Mouse (Mus musculus) hindbrain, embryonic 14.5 days (tissue): ENCODE data around the gene Olfr520. TPM values are rescaled to one million over a fixed set of nuclear protein-coding genes. Genes with fewer than 3 reads are reported as not detected.
A peak's percentile ranks its signal among the peaks of the same experiment; 100 is the strongest.
"Not testable (repeated sequence)": the region's sequence is repeated elsewhere in the genome, so short reads cannot be mapped to it uniquely, and the experiment has no call there.

Source experiments
- ATAC-seq: fragments of 200-750 bp; cut with Nextera tagmentation; 2 replicates; pipeline ENCODE4 v1.8.0; 2017; ENCODE audit warnings: moderate number of reproducible peaks, mild to moderate bottlenecking, moderate TSS enrichment, moderate library complexity; ENCODE audit not compliant: low FRiP score
- DNase-seq: peaks from one replicate; pipeline ENCODE4 v3.0.0-alpha.2; 2015; ENCODE audit warnings: low spot score
- H3K27ac ChIP-seq: fragments of 300-500 bp; sonication (generic); 2 replicates; pipeline ENCODE4 v1.5.1; 2014; ENCODE audit warnings: mild to moderate bottlenecking, moderate library complexity
- H3K27me3 ChIP-seq: fragments of 300-500 bp; sonication (generic); 2 replicates; pipeline ENCODE4 v1.6.1; 2014; ENCODE audit warnings: mild to moderate bottlenecking, low read length, mixed read lengths; ENCODE audit not compliant: control insufficient read depth, insufficient read depth
- H3K36me3 ChIP-seq: fragments of 300-500 bp; sonication (generic); replicated peaks from 2 replicates; pipeline ENCODE4 v1.6.1; 2014; ENCODE audit not compliant: control insufficient read depth, insufficient read depth
- H3K4me1 ChIP-seq: fragments of 300-500 bp; sonication (generic); replicated peaks from 2 replicates; pipeline ENCODE4 v1.6.1; 2014; ENCODE audit warnings: antibody characterized with exemption, low read length, mixed read lengths; ENCODE audit not compliant: control insufficient read depth, insufficient read depth
- H3K4me2 ChIP-seq: fragments of 300-500 bp; sonication (generic); replicated peaks from 2 replicates; pipeline ENCODE4 v1.6.1; 2014; ENCODE audit warnings: mild to moderate bottlenecking, moderate library complexity
- H3K4me3 ChIP-seq: fragments of 300-500 bp; sonication (generic); replicated peaks from 2 replicates; pipeline ENCODE4 v1.5.1; 2014; ENCODE audit warnings: mild to moderate bottlenecking, low read length
- H3K9ac ChIP-seq: fragments of 300-500 bp; sonication (generic); 2 replicates; pipeline ENCODE4 v1.6.1; 2014
- H3K9me3 ChIP-seq: fragments of 300-500 bp; sonication (generic); 2 replicates; pipeline ENCODE4 v1.6.1; 2016; ENCODE audit warnings: low read length; ENCODE audit not compliant: control insufficient read depth
- WGBS: fragments of 180-500 bp; shearing (Covaris S2); extraction: QIAGEN DNeasy Blood & Tissue Kit; methylation state at CpG from one replicate; pipeline ENCODE4 v1.1.7; 2014; 5-methylcytosine and 5-hydroxymethylcytosine counted together
- polyA plus RNA-seq: library from polyadenylated mRNA; unstranded; fragments of >200 nt; fragmentation: Nextera tagmentation; extraction: Ambion mirVana; gene quantifications from 2 replicates; pipeline ENCODE4 v1.2.1, GENCODE M21; 2014

The Olfr520 gene
- polyA plus RNA-seq: not detected in 2 replicates

DNA sequence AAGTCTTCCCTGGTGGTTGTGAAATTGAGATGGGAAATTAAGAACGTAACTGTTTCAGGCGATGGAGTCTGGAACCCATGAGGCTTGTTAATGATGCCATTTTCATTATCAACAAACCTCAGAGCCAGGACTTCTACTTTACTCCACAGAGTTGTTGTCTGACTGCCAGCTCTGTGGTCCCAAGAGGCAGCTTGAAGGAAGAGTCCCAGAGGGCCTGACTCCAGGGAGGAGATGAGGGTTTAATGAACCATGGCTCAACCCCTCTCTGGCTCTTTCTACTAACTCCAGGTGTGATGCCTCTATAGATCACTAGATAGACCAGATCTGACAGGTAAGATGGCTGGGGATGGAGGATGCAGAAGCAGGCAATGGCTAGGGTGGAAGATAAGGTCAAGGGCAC is at the start of gene Olfr520:
Olfr520 (plus strand) TSS at position 301 of the 400 bp plus-strand sequence.
- Histone ChIP-seq H3K27ac (no peak within 1 kb of the TSS), H3K9ac (no peak within 1 kb of the TSS), H3K4me3 (no peak within 1 kb of the TSS), H3K4me1 (no peaks in the 10 kb centered on the region), H3K27me3 (no peaks in the 10 kb centered on the region), H3K36me3 (no peaks in the 10 kb centered on the region), H3K9me3 (peaks cover 18% of the 10 kb centered on the region; the same call in 1 of the 2 replicates), H3K4me2 (no peak within 1 kb of the TSS)
- ATAC-seq (no peak), DNase-seq (no peak)
- 87% methylated on average over 2 of the region's 2 CpGs for WGBS

DNA sequence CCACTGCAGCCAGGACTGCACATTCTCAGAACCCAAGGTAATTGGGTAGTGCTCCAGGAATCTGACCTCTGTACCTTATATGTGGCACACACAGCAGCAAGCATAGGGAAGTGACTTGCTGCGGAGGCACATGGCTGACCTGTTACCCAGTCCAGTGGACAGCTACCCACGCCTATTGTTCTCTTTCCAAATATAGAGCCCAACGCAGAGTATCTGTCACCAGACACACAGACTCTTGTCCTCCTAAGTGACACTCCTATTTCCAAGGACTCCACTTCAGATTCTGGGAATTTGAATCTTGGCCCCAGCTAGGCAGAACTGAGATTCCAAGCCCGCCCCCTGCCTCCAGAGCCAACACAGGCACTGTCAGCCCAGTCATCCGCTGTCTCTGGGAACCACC is 49.3 kb upstream of the Olfr520 start:
- H3K27ac ChIP-seq: no peak overlapping the region
- 82% methylated on average over 5 of the region's 5 CpGs for WGBS
- no peak for DNase-seq
- no peak overlapping the region for H3K4me2 ChIP-seq
- no peaks in the 10 kb centered on the region for H3K4me1 ChIP-seq
- no peaks in the 10 kb centered on the region for H3K27me3 ChIP-seq
- H3K4me3 ChIP-seq: no peak overlapping the region
- H3K36me3 ChIP-seq: no peaks in the 10 kb centered on the region
- H3K9ac ChIP-seq: no peak overlapping the region
- ATAC-seq: no peak
- H3K9me3 ChIP-seq: no peaks in the 10 kb centered on the region

DNA sequence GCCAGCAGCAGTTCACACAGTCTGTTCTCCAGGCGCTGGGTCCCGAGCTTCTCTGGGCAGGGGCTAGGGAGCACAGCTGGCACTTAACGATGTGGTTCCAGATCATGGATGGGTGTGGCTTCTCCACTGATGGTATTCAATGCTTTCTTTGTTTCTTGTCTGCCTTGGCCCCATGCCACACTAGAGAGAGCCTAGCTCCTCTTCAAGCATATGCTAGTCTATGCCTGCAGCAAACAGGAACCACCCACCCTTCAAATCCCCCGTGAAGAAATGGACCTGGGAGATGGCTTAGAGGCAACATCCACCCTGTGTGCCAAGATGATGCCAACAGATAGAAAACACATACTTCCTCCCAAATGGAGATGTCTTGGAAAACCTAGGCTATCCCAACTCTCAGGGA is 46.0 kb upstream of the Olfr520 start:
- no peak overlapping the region for H3K9ac ChIP-seq
- H3K4me2 ChIP-seq: no peak overlapping the region
- no peaks in the 10 kb centered on the region for H3K4me1 ChIP-seq
- H3K27ac ChIP-seq: no peak overlapping the region
- H3K27me3 ChIP-seq: no peaks in the 10 kb centered on the region
- H3K9me3 ChIP-seq: no peaks in the 10 kb centered on the region
- no peak for ATAC-seq
- whole genome bisulfite sequencing: 62% methylated on average over 4 of the region's 4 CpGs
- no peak for DNase-seq
- H3K36me3 ChIP-seq: no peaks in the 10 kb centered on the region
- H3K4me3 ChIP-seq: no peak overlapping the region

DNA sequence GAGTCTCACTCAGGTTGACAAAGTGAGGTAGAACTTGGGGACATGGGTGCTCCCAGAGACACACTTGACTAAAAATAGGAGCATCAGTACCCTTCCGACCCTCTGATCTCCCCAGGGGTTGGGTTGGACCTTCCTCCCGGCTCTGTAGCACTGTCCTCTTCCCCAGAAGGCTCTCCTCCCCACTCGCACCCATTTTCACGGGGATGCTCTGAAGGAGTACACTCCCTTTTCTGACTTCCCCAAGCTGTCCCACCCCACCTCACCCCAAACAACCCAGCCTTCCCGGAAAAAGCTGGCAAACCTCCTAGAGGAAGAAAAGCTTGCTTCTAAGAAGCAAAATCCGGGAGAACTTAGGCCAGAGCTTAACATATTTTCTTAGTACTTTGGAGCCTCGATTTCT is 39.3 kb upstream of the Olfr520 start:
- no peaks in the 10 kb centered on the region for H3K36me3 ChIP-seq
- no peak overlapping the region for H3K4me2 ChIP-seq
- H3K4me1 ChIP-seq: no peaks in the 10 kb centered on the region
- DNase-seq (no peak), ATAC-seq (no peak)
- WGBS: 85% methylated on average over 7 of the region's 7 CpGs
- no peak overlapping the region for H3K9ac ChIP-seq
- H3K4me3 ChIP-seq: no peak overlapping the region
- H3K27ac ChIP-seq: no peak overlapping the region
- no peaks in the 10 kb centered on the region for H3K9me3 ChIP-seq
- no peaks in the 10 kb centered on the region for H3K27me3 ChIP-seq

DNA sequence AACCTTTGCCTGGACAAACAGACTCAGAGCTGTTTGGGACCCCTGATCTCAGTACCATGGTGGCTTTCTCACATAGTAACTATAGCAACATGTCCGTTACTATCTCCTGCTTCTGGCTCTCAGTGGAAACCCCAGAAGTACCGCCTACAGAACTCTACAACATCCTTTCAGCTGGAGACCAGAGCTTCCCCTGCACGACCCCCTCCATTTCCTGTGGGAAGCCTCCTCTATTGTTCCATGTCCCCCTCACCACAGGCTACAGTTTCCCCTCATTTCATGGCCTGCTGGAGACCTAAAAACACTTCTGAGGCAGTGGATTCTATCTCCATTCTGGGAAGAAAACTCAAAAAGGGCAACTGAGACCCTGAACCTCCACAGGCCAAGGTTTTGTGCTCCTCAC is 37.7 kb upstream of the Olfr520 start:
- Histone ChIP-seq H3K36me3 (no peaks in the 10 kb centered on the region), H3K4me2 (no peak overlapping the region), H3K4me3 (no peak overlapping the region), H3K27me3 (no peaks in the 10 kb centered on the region), H3K9me3 (no peaks in the 10 kb centered on the region), H3K9ac (no peak overlapping the region), H3K4me1 (no peaks in the 10 kb centered on the region), H3K27ac (peak overlapping the region; percentile 14; the same call in 1 of the 2 replicates)
- 32% methylated on average over 3 of the region's 3 CpGs for WGBS
- ATAC-seq: no peak
- DNase-seq: no peak

DNA sequence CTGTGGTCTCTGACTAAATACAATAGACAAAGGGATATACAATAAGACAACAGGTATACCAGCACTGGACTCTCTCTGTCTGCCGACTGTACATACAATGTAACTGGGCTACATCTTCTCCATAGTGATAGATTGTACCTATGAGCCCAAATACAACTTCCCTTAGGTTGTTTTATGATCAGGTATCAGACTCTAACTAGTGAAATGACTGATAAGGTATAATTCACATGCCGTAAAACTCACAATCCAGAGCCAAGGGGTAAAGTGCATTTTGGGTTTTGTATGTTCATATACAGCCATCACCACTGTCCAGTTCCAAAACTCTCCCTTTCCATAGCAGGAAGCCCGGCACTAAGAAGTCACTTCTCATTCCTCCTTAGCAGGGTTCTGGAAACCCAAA is 36.7 kb upstream of the Olfr520 start:
- Histone ChIP-seq H3K4me1 (no peaks in the 10 kb centered on the region), H3K27me3 (no peaks in the 10 kb centered on the region), H3K9ac (no peak overlapping the region), H3K4me3 (no peak overlapping the region), H3K27ac (no peak overlapping the region), H3K4me2 (no peak overlapping the region), H3K9me3 (no peaks in the 10 kb centered on the region), H3K36me3 (no peaks in the 10 kb centered on the region)
- WGBS: 96% methylated on average over 3 of the region's 3 CpGs
- DNase-seq: no peak
- ATAC-seq: no peak

DNA sequence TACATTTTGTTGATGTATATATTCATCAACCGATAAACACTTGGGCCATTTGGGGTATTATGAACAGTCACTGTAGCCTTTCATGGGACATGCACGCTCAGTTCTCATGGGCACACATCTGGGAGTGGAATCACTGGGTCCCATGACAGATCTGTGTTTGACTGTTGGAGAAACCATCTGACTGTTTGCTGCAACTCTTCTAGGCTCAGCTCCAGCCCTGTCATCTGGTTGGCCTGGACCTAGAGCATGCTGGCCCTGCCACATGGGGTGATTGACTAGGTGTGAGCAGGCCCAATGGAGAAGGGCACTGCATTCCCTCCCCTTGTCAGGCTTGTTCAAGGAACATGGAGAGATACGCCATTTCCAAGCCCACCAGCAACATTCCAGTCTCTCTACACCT is 36.1 kb upstream of the Olfr520 start:
- DNase-seq (no peak), ATAC-seq (no peak)
- no peak overlapping the region for H3K4me3 ChIP-seq
- H3K4me1 ChIP-seq: no peaks in the 10 kb centered on the region
- H3K27ac ChIP-seq: no peak overlapping the region
- no peak overlapping the region for H3K4me2 ChIP-seq
- no peaks in the 10 kb centered on the region for H3K36me3 ChIP-seq
- WGBS: 92% methylated on average over 3 of the region's 3 CpGs
- H3K9me3 ChIP-seq: no peaks in the 10 kb centered on the region
- H3K27me3 ChIP-seq: no peaks in the 10 kb centered on the region
- H3K9ac ChIP-seq: no peak overlapping the region

DNA sequence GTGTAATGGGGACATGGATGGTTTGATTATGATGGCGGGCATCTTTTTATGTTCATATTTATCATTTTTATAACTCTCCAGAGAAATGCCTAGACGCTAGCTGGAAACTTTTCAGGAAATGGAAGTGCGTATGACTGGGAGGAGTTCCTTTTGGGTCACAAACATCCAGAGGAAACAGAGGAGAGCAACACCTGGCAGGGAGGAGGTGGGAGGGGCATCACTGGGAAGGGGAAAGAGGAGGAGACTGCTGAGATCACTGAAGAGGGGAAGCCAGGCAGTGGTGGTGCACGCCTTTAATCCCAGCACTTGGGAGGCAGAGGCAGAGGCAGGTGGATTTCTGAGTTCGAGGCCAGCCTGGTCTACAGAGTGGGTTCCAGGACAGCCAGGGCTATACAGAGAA is 35.6 kb upstream of the Olfr520 start:
- not testable (repeated sequence) for ATAC-seq
- WGBS: 90% methylated on average over 4 of the region's 5 CpGs

DNA sequence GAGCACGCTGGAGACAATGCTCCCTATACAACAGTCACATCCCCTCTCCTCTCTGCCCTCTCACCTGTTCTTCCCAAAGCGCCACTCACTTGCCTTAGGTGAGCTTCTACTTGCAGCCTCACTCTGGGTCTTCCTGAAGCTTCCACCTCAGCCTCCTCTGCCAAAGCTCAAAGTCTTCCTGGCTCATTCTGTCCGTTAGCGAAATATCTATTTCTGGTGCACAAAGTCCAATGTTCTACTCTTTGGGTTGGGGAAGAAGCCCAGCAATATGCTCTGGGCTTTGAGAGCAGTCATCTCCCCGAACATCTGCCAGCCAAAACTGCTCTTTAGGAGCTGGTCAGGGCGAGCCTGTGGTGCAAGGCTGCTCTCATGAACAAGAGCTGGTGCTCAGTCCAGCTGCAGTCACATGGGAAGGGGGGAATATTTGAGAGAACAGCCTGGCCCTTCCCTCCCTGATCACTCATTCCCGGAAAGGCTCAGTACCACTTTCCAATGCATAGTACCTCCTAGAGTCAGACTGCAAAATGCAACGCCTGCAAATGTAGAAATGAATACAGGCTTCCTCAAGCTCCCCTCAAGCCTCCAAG is 34.5 kb upstream of the Olfr520 start:
- no peaks in the 10 kb centered on the region for H3K4me1 ChIP-seq
- 91% methylated on average over 8 of the region's 8 CpGs for WGBS

More for the DNA sequence above, 35.6 kb upstream of the Olfr520 start:
- not testable (repeated sequence) for DNase-seq, H3K36me3 ChIP-seq, H3K4me1 ChIP-seq, H3K9me3 ChIP-seq, H3K27me3 ChIP-seq, H3K27ac ChIP-seq, H3K4me2 ChIP-seq, H3K9ac ChIP-seq, H3K4me3 ChIP-seq

DNA sequence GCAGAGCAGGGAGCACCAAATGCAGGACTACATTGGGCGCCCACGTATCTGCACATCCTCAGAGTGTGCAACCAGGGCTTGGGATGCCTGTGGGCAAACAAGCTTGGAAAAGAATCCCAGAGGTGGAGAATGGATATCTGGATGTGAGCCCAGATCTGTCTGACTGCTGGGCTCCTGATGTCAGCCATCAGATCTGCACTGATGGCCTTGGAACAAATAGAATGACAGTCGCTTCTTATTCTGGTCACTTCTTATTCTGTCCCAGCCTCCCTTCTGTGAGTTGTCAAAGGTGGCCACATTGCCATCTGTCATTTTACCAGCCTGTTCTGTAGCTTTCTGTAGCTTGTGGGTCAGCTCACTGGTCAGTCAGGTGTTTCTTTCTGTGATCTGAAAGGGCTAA is 31.5 kb upstream of the Olfr520 start:
- Histone ChIP-seq H3K36me3 (no peaks in the 10 kb centered on the region), H3K9me3 (no peaks in the 10 kb centered on the region), H3K4me1 (no peaks in the 10 kb centered on the region), H3K27me3 (no peaks in the 10 kb centered on the region), H3K4me3 (no peak overlapping the region), H3K4me2 (no peak overlapping the region), H3K9ac (no peak overlapping the region), H3K27ac (0 out of 2 replicates have a peak overlapping the region, but pooled peaks have one; percentile 20)
- DNase-seq (no peak), ATAC-seq (no peak)
- WGBS: 82% methylated on average over 3 of the region's 3 CpGs

More for the DNA sequence above, 34.5 kb upstream of the Olfr520 start:
- Histone ChIP-seq H3K27ac (no peak overlapping the region), H3K9me3 (no peaks in the 10 kb centered on the region), H3K27me3 (no peaks in the 10 kb centered on the region), H3K9ac (no peak overlapping the region), H3K36me3 (no peaks in the 10 kb centered on the region), H3K4me2 (no peak overlapping the region), H3K4me3 (no peak overlapping the region)
- no peak for DNase-seq
- ATAC-seq: no peak
